Mouse (Mus musculus): ENCODE results near the gene Gm8127. TPM values are rescaled to one million over a fixed set of nuclear protein-coding genes. Genes with fewer than 3 reads are reported as not detected.

Gm8127 gene
- polyA plus RNA-seq, 1 experiment from 2014 or later = not detected

Other genes with a start within 250 kb of the Gm8127 start
- not detected in 2 replicates for gene Gm8094, start 217.2 kb downstream of the Gm8127 start, polyA plus RNA-seq (2014; fragmentation: Nextera tagmentation; extraction: Ambion mirVana)
- 0.10 and 0.12 TPM in 2 replicates for gene Gm8104, start 193.2 kb downstream of the Gm8127 start, polyA plus RNA-seq (2014; fragmentation: Nextera tagmentation; extraction: Ambion mirVana)
- gene Gm7233, start 114.0 kb downstream of the Gm8127 start, polyA plus RNA-seq (2014; fragmentation: Nextera tagmentation; extraction: Ambion mirVana) = not detected in 2 replicates
- gene Gm8122, start 58.5 kb downstream of the Gm8127 start, polyA plus RNA-seq (2014; fragmentation: Nextera tagmentation; extraction: Ambion mirVana) = not detected in 2 replicates
- not detected in 2 replicates for gene Gm8126, start 35.2 kb downstream of the Gm8127 start, polyA plus RNA-seq (2014; fragmentation: Nextera tagmentation; extraction: Ambion mirVana)
- gene Gm9732, start 18.8 kb downstream of the Gm8127 start, polyA plus RNA-seq (2014; fragmentation: Nextera tagmentation; extraction: Ambion mirVana) = not detected in 2 replicates
- not detected in 2 replicates for gene 1700001F09Rik, start 54.0 kb upstream of the Gm8127 start, polyA plus RNA-seq (2014; fragmentation: Nextera tagmentation; extraction: Ambion mirVana)
- gene Gm8138, start 122.5 kb upstream of the Gm8127 start, polyA plus RNA-seq (2014; fragmentation: Nextera tagmentation; extraction: Ambion mirVana) = not detected in 2 replicates
- gene Gm5799, start 249.7 kb upstream of the Gm8127 start, polyA plus RNA-seq (2014; fragmentation: Nextera tagmentation; extraction: Ambion mirVana) = not detected in 2 replicates

All from kidney, embryonic 14.5 days (tissue).